Mouse (Mus musculus) liver, embryonic 16.5 days (tissue): ENCODE measurements at regions not wholly inside any gene's neighbourhood (a gene's known extent, or its start where the extent isn't known, plus 50 kb on each side); places are given as distances from the start of the nearest gene placed in this dataset.
"Not testable (repeated sequence)": the region's sequence is repeated elsewhere in the genome, so short reads cannot be mapped to it uniquely, and the experiment has no call there.

Experiments used
- ATAC-seq: fragments of 200-750 bp; cut with Nextera tagmentation; 2 replicates; pipeline ENCODE4 v1.8.0; 2017; ENCODE audit warnings: low read depth, mild to moderate bottlenecking, moderate number of reproducible peaks, moderate library complexity
- H3K27ac ChIP-seq: fragments of 300-500 bp; sonication (generic); 2 replicates; pipeline ENCODE4 v1.5.1; 2014; ENCODE audit warnings: mild to moderate bottlenecking, low read length
- H3K27me3 ChIP-seq: fragments of 300-500 bp; sonication (generic); 2 replicates; pipeline ENCODE4 v1.6.1; 2014; ENCODE audit warnings: low read depth, low read length, mixed read lengths; ENCODE audit not compliant: control insufficient read depth, insufficient read depth
- H3K36me3 ChIP-seq: fragments of 300-500 bp; sonication (generic); 2 replicates; pipeline ENCODE4 v1.6.1; 2014; ENCODE audit warnings: mild to moderate bottlenecking; ENCODE audit not compliant: control insufficient read depth, insufficient read depth
- H3K4me1 ChIP-seq: fragments of 300-500 bp; sonication (generic); 2 replicates; pipeline ENCODE4 v1.6.1; 2014; ENCODE audit warnings: low read depth, low read length, mixed read lengths; ENCODE audit not compliant: control insufficient read depth
- H3K4me2 ChIP-seq: fragments of 300-500 bp; sonication (generic); 2 replicates; pipeline ENCODE4 v1.6.1; 2014; ENCODE audit warnings: low read depth, low read length, mixed read lengths
- H3K4me3 ChIP-seq: fragments of 300-500 bp; sonication (generic); 2 replicates; pipeline ENCODE4 v1.5.1; 2014; ENCODE audit warnings: low read depth, mild to moderate bottlenecking, low read length
- H3K9ac ChIP-seq: fragments of 300-500 bp; sonication (generic); 2 replicates; pipeline ENCODE4 v1.6.1; 2014; ENCODE audit warnings: low read depth, low read length
- H3K9me3 ChIP-seq: fragments of 300-500 bp; sonication (generic); replicated peaks from 2 replicates; pipeline ENCODE4 v1.6.1; 2016; ENCODE audit warnings: low read length; ENCODE audit not compliant: control insufficient read depth
- WGBS: fragments of 180-500 bp; shearing (Covaris S2); extraction: QIAGEN DNeasy Blood & Tissue Kit; methylation state at CpG from one replicate; pipeline ENCODE4 v1.1.7; 2014; ENCODE audit not compliant: insufficient replicate concordance; 5-methylcytosine and 5-hydroxymethylcytosine counted together

GRCm38 (mm10) chr4:81611191-81611590, 168.6 kb upstream of the Mpdz start:
- WGBS, result 68% methylated on average over 2 of the region's 2 CpGs
- no peak for ATAC-seq
- no peak overlapping the region for H3K4me3 ChIP-seq

DNA sequence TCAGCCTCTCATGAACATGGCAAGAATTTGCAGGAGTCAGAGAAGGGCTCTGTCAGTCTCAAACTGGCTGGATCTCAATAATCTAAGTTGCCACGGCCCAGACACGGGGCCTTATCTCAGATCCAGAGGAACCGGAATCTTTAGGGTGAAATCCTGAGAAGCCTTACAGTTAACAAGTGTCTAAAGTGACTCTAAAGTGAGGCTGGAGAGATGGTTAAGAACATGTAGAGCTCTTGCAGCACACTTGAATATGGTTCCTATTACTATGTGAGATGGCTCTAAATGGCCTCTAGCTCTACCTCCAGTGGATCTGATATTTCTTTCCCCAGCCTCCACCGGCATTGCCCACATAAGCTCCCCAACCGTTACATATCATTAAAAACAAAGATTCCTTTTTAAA, 157.8 kb upstream of the Mpdz start:
- no peak overlapping the region for H3K4me2 ChIP-seq
- H3K4me1 ChIP-seq, result no peaks in the 10 kb centered on the region
- H3K4me3 ChIP-seq, result no peak overlapping the region
- H3K27ac ChIP-seq, result no peak overlapping the region
- H3K9ac ChIP-seq, result no peak overlapping the region
- no peaks in the 10 kb centered on the region for H3K36me3 ChIP-seq
- no peak for ATAC-seq
- no peaks in the 10 kb centered on the region for H3K27me3 ChIP-seq
- WGBS, result 70% methylated on average over 5 of the region's 5 CpGs
- no peaks in the 10 kb centered on the region for H3K9me3 ChIP-seq

More at GRCm38 (mm10) chr4:81611191-81611590, 168.6 kb upstream of the Mpdz start:
- Histone ChIP-seq H3K4me2 (no peak overlapping the region), H3K9me3 (no peaks in the 10 kb centered on the region), H3K4me1 (no peaks in the 10 kb centered on the region), H3K27me3 (no peaks in the 10 kb centered on the region), H3K36me3 (no peaks in the 10 kb centered on the region), H3K9ac (no peak overlapping the region), H3K27ac (no peak overlapping the region)

DNA sequence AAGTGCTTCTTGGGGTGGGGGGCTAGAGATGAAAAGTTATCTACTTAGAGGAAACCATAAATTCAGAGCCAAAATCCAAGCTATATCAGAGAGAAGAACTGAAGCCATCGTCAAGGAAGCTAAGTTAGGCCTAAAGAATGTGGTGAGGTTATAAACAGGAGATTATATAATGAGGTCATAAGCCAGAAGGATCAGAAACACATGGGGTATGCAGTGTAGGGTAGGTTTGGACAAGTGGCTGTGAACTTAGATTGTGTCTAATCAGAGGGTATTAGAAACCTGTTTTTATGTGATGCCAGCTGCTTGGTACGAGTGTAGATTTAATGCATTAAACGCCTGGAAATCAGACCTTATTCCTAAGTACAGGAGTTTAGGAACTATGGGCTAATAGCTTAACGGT, 154.8 kb upstream of the Mpdz start:
- Histone ChIP-seq H3K4me3 (no peak overlapping the region), H3K4me2 (no peak overlapping the region), H3K27ac (no peak overlapping the region), H3K36me3 (no peaks in the 10 kb centered on the region), H3K9me3 (no peaks in the 10 kb centered on the region), H3K9ac (no peak overlapping the region), H3K27me3 (no peaks in the 10 kb centered on the region), H3K4me1 (no peaks in the 10 kb centered on the region)
- no peak for ATAC-seq
- 69% methylated on average over 4 of the region's 4 CpGs for WGBS

- not testable (repeated sequence) for ATAC-seq
Measured at GRCm38 (mm10) chr4:81593431-81593830, 150.8 kb upstream of the Mpdz start.

GRCm38 (mm10) chr4:81582546-81582945, 139.9 kb upstream of the Mpdz start:
- Histone ChIP-seq H3K4me1 (no peaks in the 10 kb centered on the region), H3K4me3 (no peak overlapping the region), H3K27ac (no peak overlapping the region), H3K36me3 (no peaks in the 10 kb centered on the region), H3K9ac (no peak overlapping the region), H3K9me3 (no peaks in the 10 kb centered on the region), H3K27me3 (no peaks in the 10 kb centered on the region), H3K4me2 (no peak overlapping the region)
- WGBS, result 33% methylated on average over 2 of the region's 2 CpGs
- no peak for ATAC-seq

More at GRCm38 (mm10) chr4:81593431-81593830, 150.8 kb upstream of the Mpdz start:
- H3K9ac ChIP-seq, H3K4me3 ChIP-seq, H3K27ac ChIP-seq, H3K4me2 ChIP-seq, H3K27me3 ChIP-seq, H3K9me3 ChIP-seq, H3K36me3 ChIP-seq, H3K4me1 ChIP-seq: not testable (repeated sequence)
- 68% methylated on average over 3 of the region's 3 CpGs for WGBS

- no peak for ATAC-seq
- Histone ChIP-seq H3K27me3 (no peaks in the 10 kb centered on the region), H3K9ac (no peak overlapping the region), H3K36me3 (no peaks in the 10 kb centered on the region), H3K4me1 (no peaks in the 10 kb centered on the region), H3K4me3 (no peak overlapping the region), H3K4me2 (no peak overlapping the region), H3K27ac (no peak overlapping the region), H3K9me3 (no peaks in the 10 kb centered on the region)
- WGBS, result 53% methylated on average over 8 of the region's 8 CpGs
Measured at GRCm38 (mm10) chr4:81580553-81580952, 137.9 kb upstream of the Mpdz start.

DNA sequence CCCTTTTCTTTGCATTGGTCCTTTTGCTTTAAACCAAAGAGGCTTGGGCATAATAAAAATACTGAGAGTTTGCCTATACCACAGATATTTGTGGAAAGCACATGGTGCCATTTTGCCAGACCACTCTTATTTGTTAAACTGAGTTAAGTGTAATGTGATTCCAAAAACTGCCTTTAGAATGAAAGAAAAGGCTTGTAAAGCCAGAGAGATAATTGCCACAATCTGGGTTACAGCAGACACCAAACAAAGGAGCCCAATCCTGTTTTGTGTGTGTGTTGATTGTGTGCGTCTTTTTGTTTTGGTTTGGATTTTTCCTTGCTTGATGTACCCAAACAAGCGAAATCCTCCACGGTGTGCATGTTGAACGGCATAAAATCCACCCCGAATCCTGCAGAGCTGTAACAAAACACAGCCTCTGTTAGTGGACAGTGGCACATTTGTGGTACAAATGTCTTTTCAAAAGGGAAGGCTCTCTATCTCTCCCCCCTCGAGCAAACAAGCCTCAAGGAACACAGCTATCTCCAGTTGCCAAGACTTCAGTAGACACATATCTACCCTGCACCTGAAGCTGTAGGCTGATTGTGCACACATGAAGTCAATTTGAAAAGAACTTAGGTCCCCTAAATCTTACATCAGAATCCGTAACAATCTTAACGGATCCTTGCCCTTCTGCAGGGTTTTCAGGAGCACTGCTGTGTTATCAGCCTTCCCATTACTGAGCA, 136.9 kb upstream of the Mpdz start:
- 59% methylated on average over 8 of the region's 8 CpGs for WGBS
- H3K27ac ChIP-seq, result no peak overlapping the region

GRCm38 (mm10) chr4:81578981-81579380, 136.4 kb upstream of the Mpdz start:
- Histone ChIP-seq H3K4me2 (no peak overlapping the region), H3K9ac (no peak overlapping the region), H3K27ac (no peak overlapping the region), H3K36me3 (no peaks in the 10 kb centered on the region), H3K4me3 (no peak overlapping the region), H3K4me1 (no peaks in the 10 kb centered on the region), H3K9me3 (no peaks in the 10 kb centered on the region), H3K27me3 (no peaks in the 10 kb centered on the region)
- no peak for ATAC-seq
- 48% methylated on average over 6 of the region's 6 CpGs for WGBS

More for the DNA sequence above, 136.9 kb upstream of the Mpdz start:
- H3K9ac ChIP-seq, result no peak overlapping the region
- no peak overlapping the region for H3K4me3 ChIP-seq
- H3K9me3 ChIP-seq, result no peaks in the 10 kb centered on the region
- H3K4me1 ChIP-seq, result no peaks in the 10 kb centered on the region
- no peak overlapping the region for H3K4me2 ChIP-seq
- no peaks in the 10 kb centered on the region for H3K27me3 ChIP-seq
- no peaks in the 10 kb centered on the region for H3K36me3 ChIP-seq
- ATAC-seq, result no peak

DNA sequence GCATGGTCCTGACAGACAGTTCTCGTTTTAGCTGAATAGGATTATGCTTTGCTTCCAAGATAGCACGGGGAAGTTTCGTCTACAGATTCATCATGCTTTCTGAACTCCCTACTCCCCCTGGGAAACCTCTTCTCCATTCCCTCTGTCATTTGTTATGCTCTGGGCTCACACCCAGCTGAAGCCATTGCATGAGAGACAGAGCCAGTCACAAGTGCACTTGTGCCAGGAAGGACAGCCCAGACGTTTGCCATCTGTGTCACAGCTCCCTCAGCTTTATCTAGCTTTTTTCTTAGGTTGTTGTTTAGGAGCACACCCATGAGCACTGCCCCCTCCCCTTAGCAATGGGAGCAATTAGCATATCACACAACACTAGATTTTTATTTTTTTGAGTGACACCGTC, 131.2 kb upstream of the Mpdz start:
- H3K9ac ChIP-seq, result no peak overlapping the region
- no peak overlapping the region for H3K27ac ChIP-seq
- H3K4me3 ChIP-seq, result no peak overlapping the region
- 48% methylated on average over 5 of the region's 5 CpGs for WGBS
- ATAC-seq, result no peak
- no peaks in the 10 kb centered on the region for H3K36me3 ChIP-seq
- no peaks in the 10 kb centered on the region for H3K9me3 ChIP-seq
- H3K27me3 ChIP-seq, result no peaks in the 10 kb centered on the region
- no peak overlapping the region for H3K4me2 ChIP-seq
- H3K4me1 ChIP-seq, result no peaks in the 10 kb centered on the region
